Mouse (Mus musculus): Measurements from ENCODE around the gene Anks1b. TPM values are rescaled to one million over a fixed set of nuclear protein-coding genes. Genes with fewer than 3 reads are reported as not detected.

Anks1b gene
- total and polyA plus RNA-seq, 3 experiments, result not detected

DNA sequence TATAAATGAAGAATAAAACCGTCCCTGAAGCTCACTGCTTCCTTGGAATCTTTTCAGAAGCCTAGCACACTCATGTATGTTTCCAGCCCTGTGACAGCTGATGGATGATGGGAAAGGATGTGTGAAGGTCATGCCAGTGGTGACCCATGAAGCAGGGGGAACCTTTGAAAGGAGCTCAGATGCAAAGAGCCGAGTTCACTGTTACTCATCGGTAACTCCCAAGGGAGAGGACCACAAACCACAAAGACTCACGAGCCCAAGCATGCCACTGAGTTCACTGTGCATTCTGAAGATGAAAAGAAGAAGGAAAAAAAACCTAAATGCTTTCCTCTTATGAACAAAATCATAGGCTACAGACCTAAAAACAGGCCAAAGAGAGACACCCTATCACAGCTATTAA, 859.5 kb downstream of the Anks1b start:
- TF ChIP-seq GABPA (IDR thresholded peaks at IDR 0.05; ENCODE audit: low read depth, low read length), result no peak
- no peaks in the 10 kb centered on the region; a peak in 2 of 4 replicates for H3K27me3 ChIP-seq (ENCODE audit: control insufficient read depth in 1 of 2, insufficient read depth in 2 of 2, low read length in 2 of 2)
- H3K79me2 ChIP-seq (ENCODE audit: control insufficient read depth, insufficient read depth, low read length, poor library complexity), result no peaks in the 10 kb centered on the region
- H3K9ac ChIP-seq (ENCODE audit: control insufficient read depth, low read depth, low read length, poor library complexity, severe bottlenecking), result no peak overlapping the region
- no peaks in the 10 kb centered on the region for H3K36me3 ChIP-seq (ENCODE audit: control insufficient read depth in 1 of 2, insufficient read depth in 2 of 2, low read length in 2 of 2)
- no peaks in the 10 kb centered on the region for H3K9me3 ChIP-seq (replicated peaks; ENCODE audit: insufficient read depth, low read length)
- H3K4me1 ChIP-seq (ENCODE audit: control insufficient read depth in 1 of 2, insufficient read depth in 2 of 2, low read length in 2 of 2), result no peaks in the 10 kb centered on the region
- no peak overlapping the region for H3K27ac ChIP-seq (ENCODE audit: control insufficient read depth, low read depth, low read length)
- no peak for DNase-seq (ENCODE audit: low read depth, low spot score)
- H3K4me3 ChIP-seq (ENCODE audit: control insufficient read depth in 1 of 2, insufficient read depth in 1 of 2, low read depth in 2 of 2, low read length in 2 of 2), result no peak overlapping the region

DNA sequence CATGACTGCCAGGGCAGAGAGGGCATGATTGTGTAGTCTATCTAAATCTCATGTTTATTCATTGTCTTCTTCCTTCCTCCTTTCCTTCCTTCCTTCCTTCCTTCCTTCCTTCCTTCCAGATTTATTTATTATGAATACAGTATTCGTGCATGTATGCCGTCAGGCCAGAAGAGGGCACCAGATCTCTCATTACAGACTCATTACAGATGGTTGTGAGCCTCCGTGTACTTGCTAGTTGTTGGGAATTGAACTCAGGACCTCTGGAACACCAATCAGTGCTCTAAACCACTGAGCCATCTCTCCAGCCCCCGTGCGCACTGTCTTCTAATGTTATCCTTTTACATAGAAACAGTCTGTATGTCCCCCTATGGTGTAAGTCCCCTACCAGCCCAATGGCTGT, 860.3 kb downstream of the Anks1b start:
- H3K79me2 ChIP-seq (ENCODE audit: control insufficient read depth, insufficient read depth, low read length, poor library complexity), result no peaks in the 10 kb centered on the region
- H3K27ac ChIP-seq (ENCODE audit: control insufficient read depth, low read depth, low read length), result no peak overlapping the region
- no peaks in the 10 kb centered on the region for H3K4me1 ChIP-seq (ENCODE audit: control insufficient read depth in 1 of 2, insufficient read depth in 2 of 2, low read length in 2 of 2)
- no peak overlapping the region for H3K9ac ChIP-seq (ENCODE audit: control insufficient read depth, low read depth, low read length, poor library complexity, severe bottlenecking)
- H3K36me3 ChIP-seq (ENCODE audit: control insufficient read depth in 1 of 2, insufficient read depth in 2 of 2, low read length in 2 of 2), result no peaks in the 10 kb centered on the region
- no peaks in the 10 kb centered on the region; a peak in 2 of 4 replicates for H3K27me3 ChIP-seq (ENCODE audit: control insufficient read depth in 1 of 2, insufficient read depth in 2 of 2, low read length in 2 of 2)
- no peaks in the 10 kb centered on the region for H3K9me3 ChIP-seq (replicated peaks; ENCODE audit: insufficient read depth, low read length)
- TF ChIP-seq HCFC1 (IDR thresholded peaks at IDR 0.05; ENCODE audit: low read depth, low read length) (no peak), CTCF (IDR thresholded peaks at IDR 0.05 in 2 of 3, conservative IDR thresholded peaks at IDR 0.05 in 1 of 3; ENCODE audit: control insufficient read depth in 1 of 3, insufficient read depth in 1 of 3, low read depth in 2 of 3, low read length in 3 of 3, poor library complexity in 1 of 3, severe bottlenecking in 1 of 3) (peak; percentile 33 to 71 (median 45); a peak in 5 of 6 replicates), ZC3H11A (IDR thresholded peaks at IDR 0.05; ENCODE audit: low read depth, low read length) (peak; percentile 39; the same call in 1 of the 2 replicates), SMC3 (IDR thresholded peaks at IDR 0.05; ENCODE audit: low read depth, low read length) (peak; percentile 71), POLR2A (IDR thresholded peaks at IDR 0.05; ENCODE audit: control insufficient read depth in 1 of 2, insufficient read depth in 1 of 2, low read depth in 1 of 2, low read length in 2 of 2, poor library complexity in 1 of 2) (no peak), BHLHE40 (IDR thresholded peaks at IDR 0.05; ENCODE audit: borderline replicate concordance, low read depth, low read length) (no peak), ZMIZ1 (IDR thresholded peaks at IDR 0.05; ENCODE audit: low read depth, low read length) (no peak), KAT2A (conservative IDR thresholded peaks at IDR 0.05; ENCODE audit: low read depth, low read length) (no peak), SIN3A (IDR thresholded peaks at IDR 0.05; ENCODE audit: low read length) (no peak), ZKSCAN1 (IDR thresholded peaks at IDR 0.05; ENCODE audit: low read depth, low read length) (no peak), RAD21 (IDR thresholded peaks at IDR 0.05; ENCODE audit: low read depth, low read length) (peak; percentile 62)
- no peak overlapping the region for H3K4me3 ChIP-seq (ENCODE audit: control insufficient read depth in 1 of 2, insufficient read depth in 1 of 2, low read depth in 2 of 2, low read length in 2 of 2)
- peak; percentile 50 for DNase-seq (ENCODE audit: low read depth, low spot score)

DNA sequence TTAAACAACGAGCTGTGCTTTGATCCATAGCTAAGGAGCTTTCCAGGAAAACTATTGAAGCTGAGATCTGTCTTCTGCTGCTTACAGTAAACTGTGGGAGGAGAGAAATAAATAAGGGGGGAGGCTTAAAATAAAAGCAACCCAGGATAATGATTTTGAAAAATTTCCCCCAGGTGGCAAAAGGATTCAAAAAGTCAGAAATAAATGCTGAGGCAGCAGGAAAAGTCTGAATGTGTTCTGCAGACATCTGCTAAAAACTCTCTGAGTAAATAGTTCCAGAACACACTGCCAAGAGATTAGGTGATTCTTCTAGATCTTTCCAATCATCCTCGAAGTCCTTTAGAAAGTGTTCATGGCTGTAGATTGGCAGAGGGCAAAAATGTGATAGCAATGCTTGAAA, 865.2 kb downstream of the Anks1b start:
- H3K36me3 ChIP-seq (ENCODE audit: control insufficient read depth in 1 of 2, insufficient read depth in 2 of 2, low read length in 2 of 2), result no peaks in the 10 kb centered on the region
- no peaks in the 10 kb centered on the region for H3K4me1 ChIP-seq (ENCODE audit: control insufficient read depth in 1 of 2, insufficient read depth in 2 of 2, low read length in 2 of 2)
- TF ChIP-seq TAL1 (IDR thresholded peaks at IDR 0.05; ENCODE audit: low read length), result no peak
- TF ChIP-seq ZNF384 (IDR thresholded peaks at IDR 0.05; ENCODE audit: low read depth, low read length), result no peak
- TF ChIP-seq MXI1 (IDR thresholded peaks at IDR 0.05; ENCODE audit: low read depth, low read length), result no peak
- TF ChIP-seq NELFE (IDR thresholded peaks at IDR 0.05; ENCODE audit: low read depth, low read length), result no peak
- TF ChIP-seq SIN3A (IDR thresholded peaks at IDR 0.05; ENCODE audit: low read length), result no peak
- no peak for TF ChIP-seq TCF12 (IDR thresholded peaks at IDR 0.05; ENCODE audit: low read depth, low read length)
- no peak for DNase-seq (ENCODE audit: low read depth, low spot score)
- no peaks in the 10 kb centered on the region for H3K9me3 ChIP-seq (replicated peaks; ENCODE audit: insufficient read depth, low read length)
- H3K4me3 ChIP-seq (ENCODE audit: control insufficient read depth in 1 of 2, insufficient read depth in 1 of 2, low read depth in 2 of 2, low read length in 2 of 2), result no peak overlapping the region
- no peak overlapping the region for H3K9ac ChIP-seq (ENCODE audit: control insufficient read depth, low read depth, low read length, poor library complexity, severe bottlenecking)
- H3K27me3 ChIP-seq (ENCODE audit: control insufficient read depth in 1 of 2, insufficient read depth in 2 of 2, low read length in 2 of 2), result no peaks in the 10 kb centered on the region; a peak in 1 of 4 replicates
- no peaks in the 10 kb centered on the region for H3K79me2 ChIP-seq (ENCODE audit: control insufficient read depth, insufficient read depth, low read length, poor library complexity)
- H3K27ac ChIP-seq (ENCODE audit: control insufficient read depth, low read depth, low read length), result no peak overlapping the region
